Mouse (Mus musculus): ENCODE data around the gene Gpx4. TPM values are rescaled to one million over a fixed set of nuclear protein-coding genes. Genes with fewer than 3 reads are reported as not detected.

Gpx4 gene
- polyA plus RNA-seq, 1 experiment = 259 TPM

DNA sequence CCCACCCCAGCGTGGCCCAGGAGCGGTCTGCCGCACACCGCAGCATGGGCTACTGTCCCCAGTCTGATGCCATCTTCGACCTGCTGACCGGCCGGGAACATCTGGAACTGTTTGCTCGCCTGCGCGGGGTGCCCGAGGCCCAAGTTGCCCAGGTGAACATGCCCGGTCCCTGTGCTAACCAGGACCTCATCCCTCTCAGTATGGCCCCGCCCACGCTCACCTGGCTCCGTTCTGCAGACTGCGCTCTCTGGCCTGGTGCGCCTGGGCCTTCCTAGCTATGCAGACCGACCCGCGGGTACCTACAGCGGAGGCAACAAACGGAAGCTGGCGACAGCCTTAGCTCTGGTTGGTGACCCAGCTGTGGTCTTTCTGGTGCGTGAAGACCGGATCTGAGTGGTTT lies 33.4 kb upstream of the Gpx4 start:
- 95% methylated on average over 25 of the region's 25 CpGs for WGBS
- DNase-seq (ENCODE audit: low read depth in 1 of 2, low spot score in 2 of 2) = no peak
- Histone ChIP-seq H3K4me1 (ENCODE audit: control insufficient read depth, insufficient read depth, insufficient read length) (peaks cover 9% of the 10 kb centered on the region), H3K27me3 (ENCODE audit: control insufficient read depth, insufficient read depth, low read length) (no peaks in the 10 kb centered on the region), H3K27ac (ENCODE audit: insufficient read depth, low read length) (no peak overlapping the region), H3K4me3 (ENCODE audit: extremely low read depth, insufficient read depth, insufficient read length) (no peak overlapping the region), H3K36me3 (ENCODE audit: control insufficient read depth, insufficient read depth, low read length) (peaks cover 26% of the 10 kb centered on the region)
- TF ChIP-seq CTCF (IDR thresholded peaks at IDR 0.05; ENCODE audit: extremely low read depth, insufficient read depth, insufficient read length, insufficient replicate concordance) (no peak), POLR2A (IDR thresholded peaks at IDR 0.05; ENCODE audit: low read depth, low read length) (no peak)

DNA sequence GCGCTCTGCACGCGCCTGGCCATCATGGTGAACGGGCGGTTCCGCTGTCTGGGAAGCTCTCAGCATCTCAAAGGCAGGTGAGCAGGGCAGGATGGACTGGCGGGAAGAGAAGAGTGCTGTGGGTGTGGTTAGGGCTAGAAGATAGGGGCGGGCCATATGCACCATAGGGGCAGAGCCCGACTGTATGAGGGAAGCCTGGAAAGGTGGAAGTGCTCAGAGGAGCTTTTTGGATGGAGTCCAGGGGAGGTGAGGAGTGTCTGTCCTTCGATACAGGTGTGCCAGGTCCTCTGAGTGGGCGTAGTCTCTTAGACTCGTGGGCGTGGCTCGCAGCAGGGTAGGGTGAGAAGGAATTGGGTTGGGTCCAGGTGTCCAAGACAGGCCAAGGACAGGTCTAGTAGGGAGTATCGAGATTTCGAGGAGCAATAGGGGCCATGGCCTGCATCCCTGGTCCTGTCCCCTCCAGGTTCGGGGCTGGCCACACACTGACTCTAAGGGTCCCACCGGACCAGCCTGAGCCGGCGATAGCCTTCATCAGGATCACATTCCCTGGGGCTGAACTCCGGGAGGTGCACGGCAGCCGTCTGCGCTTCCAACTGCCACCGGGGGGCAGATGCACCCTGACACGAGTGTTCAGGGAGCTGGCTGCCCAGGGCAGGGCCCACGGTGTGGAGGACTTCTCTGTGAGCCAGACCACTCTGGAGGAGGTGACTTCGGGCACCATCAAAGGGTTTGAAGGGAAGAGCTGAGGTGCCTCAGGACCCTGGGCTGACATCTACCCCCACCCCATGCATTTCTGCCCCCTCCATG lies 32.3 kb upstream of the Gpx4 start:
- DNase-seq (ENCODE audit: low read depth in 1 of 2, low spot score in 2 of 2) = peak in 1 of 2 experiments; percentile 59
- Histone ChIP-seq H3K27me3 (ENCODE audit: control insufficient read depth, insufficient read depth, low read length) (no peaks in the 10 kb centered on the region), H3K36me3 (ENCODE audit: control insufficient read depth, insufficient read depth, low read length) (peaks cover 31% of the 10 kb centered on the region), H3K4me3 (ENCODE audit: extremely low read depth, insufficient read depth, insufficient read length) (no peak overlapping the region), H3K27ac (ENCODE audit: insufficient read depth, low read length) (peak overlapping the region; percentile 9; the same call in 1 of the 2 replicates), H3K4me1 (ENCODE audit: control insufficient read depth, insufficient read depth, insufficient read length) (peaks cover 13% of the 10 kb centered on the region)
- TF ChIP-seq POLR2A (IDR thresholded peaks at IDR 0.05; ENCODE audit: low read depth, low read length) (no peak), CTCF (IDR thresholded peaks at IDR 0.05; ENCODE audit: extremely low read depth, insufficient read depth, insufficient read length, insufficient replicate concordance) (peak; percentile 66; the same call in 1 of the 2 replicates)
- WGBS = 76% methylated on average over 28 of the region's 28 CpGs

DNA sequence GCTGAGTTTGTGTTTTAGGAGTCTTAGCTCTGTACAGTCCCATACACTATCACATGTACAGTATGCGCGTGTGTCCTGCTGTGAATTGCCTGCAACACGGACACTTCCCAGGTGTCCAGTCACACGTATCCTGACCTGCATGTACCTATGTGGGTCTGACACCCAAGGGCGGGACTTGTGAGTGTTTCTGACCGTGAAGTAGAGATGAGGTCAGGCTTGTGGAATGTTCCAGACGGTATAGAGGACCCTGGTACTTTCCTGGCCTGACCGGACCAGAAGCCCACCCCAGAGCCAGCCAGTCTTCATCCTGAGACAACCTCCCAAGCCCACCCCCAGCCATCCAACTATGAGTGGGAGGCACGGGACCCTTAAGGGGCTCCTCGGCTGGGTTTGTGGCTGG lies 31.4 kb upstream of the Gpx4 start:
- TF ChIP-seq POLR2A (IDR thresholded peaks at IDR 0.05; ENCODE audit: low read depth, low read length) = no peak
- no peak for TF ChIP-seq CTCF (IDR thresholded peaks at IDR 0.05; ENCODE audit: extremely low read depth, insufficient read depth, insufficient read length, insufficient replicate concordance)
- no peaks in the 10 kb centered on the region for H3K27me3 ChIP-seq (ENCODE audit: control insufficient read depth, insufficient read depth, low read length)
- H3K4me3 ChIP-seq (ENCODE audit: extremely low read depth, insufficient read depth, insufficient read length) = no peak overlapping the region
- DNase-seq (ENCODE audit: low read depth in 1 of 2, low spot score in 2 of 2) = no peak
- peaks cover 14% of the 10 kb centered on the region for H3K4me1 ChIP-seq (ENCODE audit: control insufficient read depth, insufficient read depth, insufficient read length)
- peaks cover 31% of the 10 kb centered on the region for H3K36me3 ChIP-seq (ENCODE audit: control insufficient read depth, insufficient read depth, low read length)
- H3K27ac ChIP-seq (ENCODE audit: insufficient read depth, low read length) = peak overlapping the region; percentile 70; the same call in 1 of the 2 replicates
- 90% methylated on average over 10 of the region's 10 CpGs for WGBS

DNA sequence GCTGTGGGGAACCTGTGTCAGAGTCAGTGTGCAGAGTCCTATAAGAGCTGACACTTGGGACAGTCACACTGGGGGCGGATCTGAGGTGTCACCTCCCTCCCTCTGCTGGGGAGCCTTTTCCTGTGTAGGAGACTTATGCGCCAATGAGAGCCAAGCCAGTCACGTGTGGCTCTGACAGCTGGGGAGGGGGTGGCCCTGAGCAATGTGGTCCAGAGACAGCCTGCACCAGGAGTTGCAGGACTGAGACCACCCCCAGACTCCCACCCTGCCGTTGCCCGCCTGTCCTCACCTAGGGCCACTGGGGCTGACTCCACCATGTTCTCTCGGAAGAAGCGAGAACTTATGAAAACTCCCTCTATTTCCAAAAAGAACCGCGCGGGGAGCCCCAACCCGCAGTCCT lies 30.5 kb upstream of the Gpx4 start, which contains the start of gene Arhgap45:
TSS of gene Arhgap45 (plus strand) at position 143 of the 400 bp plus-strand sequence.
- 11% methylated on average over 11 of the region's 11 CpGs for WGBS
- peak; percentile 79 to 88 for DNase-seq (ENCODE audit: low read depth in 1 of 2, low spot score in 2 of 2)
- peak within 1 kb of the TSS; percentile 100 for H3K27ac ChIP-seq (ENCODE audit: insufficient read depth, low read length)
- peak within 1 kb of the TSS; percentile 76 for H3K4me3 ChIP-seq (ENCODE audit: extremely low read depth, insufficient read depth, insufficient read length)
- TF ChIP-seq CTCF (IDR thresholded peaks at IDR 0.05; ENCODE audit: extremely low read depth, insufficient read depth, insufficient read length, insufficient replicate concordance) (no peak), POLR2A (IDR thresholded peaks at IDR 0.05; ENCODE audit: low read depth, low read length) (peak; percentile 82)
- peaks cover 36% of the 10 kb centered on the region for H3K36me3 ChIP-seq (ENCODE audit: control insufficient read depth, insufficient read depth, low read length)
- H3K4me1 ChIP-seq (ENCODE audit: control insufficient read depth, insufficient read depth, insufficient read length) = peaks cover 21% of the 10 kb centered on the region
- no peaks in the 10 kb centered on the region for H3K27me3 ChIP-seq (ENCODE audit: control insufficient read depth, insufficient read depth, low read length)

DNA sequence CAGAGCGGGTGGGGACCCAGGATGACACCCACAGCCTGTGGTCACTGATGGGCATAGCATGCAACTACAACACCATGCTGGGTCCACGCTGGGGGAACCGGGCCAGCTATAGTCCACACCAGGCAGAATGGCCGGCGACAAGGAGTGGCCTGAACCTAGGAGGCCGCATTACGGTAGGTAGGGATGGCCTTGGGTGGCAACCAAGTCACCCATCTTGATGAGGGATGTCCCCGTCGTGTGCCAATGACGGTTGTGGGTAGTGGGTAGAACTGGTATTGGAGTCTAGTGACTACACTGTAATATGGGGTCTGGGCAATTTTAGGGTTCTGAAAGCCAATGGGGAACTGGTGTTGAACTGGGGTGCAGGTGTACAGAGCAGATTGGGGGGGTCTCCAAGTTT lies 30.0 kb upstream of the Gpx4 start:
- 5% methylated on average over 10 of the region's 10 CpGs for WGBS
- peak overlapping the region; percentile 76 for H3K4me3 ChIP-seq (ENCODE audit: extremely low read depth, insufficient read depth, insufficient read length)
- H3K27ac ChIP-seq (ENCODE audit: insufficient read depth, low read length) = peak overlapping the region; percentile 92
- peaks cover 24% of the 10 kb centered on the region for H3K4me1 ChIP-seq (ENCODE audit: control insufficient read depth, insufficient read depth, insufficient read length)
- no peak for TF ChIP-seq POLR2A (IDR thresholded peaks at IDR 0.05; ENCODE audit: low read depth, low read length)
- no peak for TF ChIP-seq CTCF (IDR thresholded peaks at IDR 0.05; ENCODE audit: extremely low read depth, insufficient read depth, insufficient read length, insufficient replicate concordance)
- no peaks in the 10 kb centered on the region for H3K27me3 ChIP-seq (ENCODE audit: control insufficient read depth, insufficient read depth, low read length)
- DNase-seq (ENCODE audit: low read depth in 1 of 2, low spot score in 2 of 2) = no peak
- peaks cover 38% of the 10 kb centered on the region for H3K36me3 ChIP-seq (ENCODE audit: control insufficient read depth, insufficient read depth, low read length)

DNA sequence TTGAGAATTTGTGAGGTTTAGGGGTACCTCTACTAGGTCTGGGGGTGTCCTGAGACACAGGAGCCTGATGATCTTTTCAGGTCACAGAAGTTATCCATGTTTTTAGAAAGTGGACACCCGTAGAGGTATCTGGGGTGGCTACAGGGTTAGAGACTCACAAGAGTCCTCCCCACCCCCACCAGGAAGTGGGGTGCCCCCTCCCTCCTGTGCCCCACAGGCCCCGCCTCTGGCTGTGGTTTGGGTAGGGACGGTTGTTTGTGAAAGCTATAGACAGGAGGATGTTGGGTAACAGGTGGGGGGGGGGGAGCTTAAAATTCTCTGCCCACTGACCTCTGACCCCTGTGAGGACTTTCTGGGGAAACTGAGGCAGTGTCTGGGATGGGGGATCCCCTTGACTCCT lies 29.6 kb upstream of the Gpx4 start:
- Histone ChIP-seq H3K4me3 (ENCODE audit: extremely low read depth, insufficient read depth, insufficient read length) (peak overlapping the region; percentile 76), H3K4me1 (ENCODE audit: control insufficient read depth, insufficient read depth, insufficient read length) (peaks cover 29% of the 10 kb centered on the region), H3K27ac (ENCODE audit: insufficient read depth, low read length) (peak overlapping the region; percentile 100), H3K27me3 (ENCODE audit: control insufficient read depth, insufficient read depth, low read length) (no peaks in the 10 kb centered on the region), H3K36me3 (ENCODE audit: control insufficient read depth, insufficient read depth, low read length) (peaks cover 42% of the 10 kb centered on the region)
- peak; percentile 81 to 94 for DNase-seq (ENCODE audit: low read depth in 1 of 2, low spot score in 2 of 2)
- TF ChIP-seq CTCF (IDR thresholded peaks at IDR 0.05; ENCODE audit: extremely low read depth, insufficient read depth, insufficient read length, insufficient replicate concordance) = no peak
- TF ChIP-seq POLR2A (IDR thresholded peaks at IDR 0.05; ENCODE audit: low read depth, low read length) = no peak; the same call in 1 of the 2 replicates
- 6% methylated on average over 3 of the region's 3 CpGs for WGBS

DNA sequence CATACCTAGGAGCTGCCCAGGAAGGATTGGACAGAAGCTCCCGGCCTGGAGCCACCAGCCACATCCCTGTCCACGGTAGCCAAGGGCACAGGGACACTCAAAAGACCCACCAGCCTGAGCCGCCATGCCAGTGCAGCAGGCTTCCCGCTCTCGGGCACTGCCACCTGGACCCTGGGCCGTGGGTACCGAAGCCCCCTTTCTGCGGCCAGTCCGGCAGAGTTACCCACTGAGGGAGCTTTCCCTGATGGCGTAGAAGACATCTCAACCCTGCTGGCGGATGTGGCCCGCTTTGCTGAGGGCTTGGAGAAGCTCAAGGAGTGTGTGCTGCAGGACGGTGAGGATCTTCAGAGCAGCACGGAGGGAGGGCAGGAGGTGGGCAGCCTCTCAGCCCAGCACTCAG lies 29.2 kb upstream of the Gpx4 start:
- peaks cover 30% of the 10 kb centered on the region for H3K4me1 ChIP-seq (ENCODE audit: control insufficient read depth, insufficient read depth, insufficient read length)
- no peak for DNase-seq (ENCODE audit: low read depth in 1 of 2, low spot score in 2 of 2)
- peak overlapping the region; percentile 100 for H3K27ac ChIP-seq (ENCODE audit: insufficient read depth, low read length)
- TF ChIP-seq CTCF (IDR thresholded peaks at IDR 0.05; ENCODE audit: extremely low read depth, insufficient read depth, insufficient read length, insufficient replicate concordance) (no peak), POLR2A (IDR thresholded peaks at IDR 0.05; ENCODE audit: low read depth, low read length) (no peak)
- peak overlapping the region; percentile 76 for H3K4me3 ChIP-seq (ENCODE audit: extremely low read depth, insufficient read depth, insufficient read length)
- WGBS = 13% methylated on average over 14 of the region's 14 CpGs
- H3K36me3 ChIP-seq (ENCODE audit: control insufficient read depth, insufficient read depth, low read length) = peaks cover 45% of the 10 kb centered on the region
- H3K27me3 ChIP-seq (ENCODE audit: control insufficient read depth, insufficient read depth, low read length) = no peaks in the 10 kb centered on the region

Measured in spleen, adult 2 months (tissue).